Mouse (Mus musculus) fibroblast of lung, adult 2 months (primary cell): ENCODE measurements around the gene Usp34.
"Not testable (repeated sequence)": the region's sequence is repeated elsewhere in the genome, so short reads cannot be mapped to it uniquely, and the experiment has no call there.

Experiments used
- DNase-seq: peaks from one replicate; pipeline ENCODE4 v3.0.0-alpha.2; 2011; ENCODE audit warnings: low read depth

Usp34 gene

GRCm38 (mm10) chr11:23359687-23360235 lies 53.1 kb downstream of the Usp34 start:
- not testable (repeated sequence) for DNase-seq

- DNase-seq, result no peak
These were observed 55.6 kb downstream of the Usp34 start for GRCm38 (mm10) chr11:23362305-23362704.

DNA sequence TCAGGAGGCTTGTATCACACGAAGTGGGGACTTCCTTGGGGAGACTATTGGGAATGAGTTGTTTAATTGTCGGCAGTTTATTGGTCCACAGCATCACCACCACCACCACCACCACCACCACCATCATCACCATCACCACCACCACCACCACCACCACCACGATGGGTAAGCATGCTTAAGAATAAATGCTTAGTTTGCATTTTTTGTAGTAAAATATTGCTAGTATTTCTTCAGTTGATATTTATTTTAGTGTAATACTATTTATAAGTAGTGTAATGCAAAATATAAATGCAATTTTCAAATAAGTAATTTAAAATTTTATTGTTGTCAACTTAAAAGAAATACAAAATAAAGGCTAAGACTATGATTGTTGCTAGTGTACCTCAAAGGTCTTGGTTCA lies 57.7 kb downstream of the Usp34 start:
- DNase-seq, result no peak

DNA sequence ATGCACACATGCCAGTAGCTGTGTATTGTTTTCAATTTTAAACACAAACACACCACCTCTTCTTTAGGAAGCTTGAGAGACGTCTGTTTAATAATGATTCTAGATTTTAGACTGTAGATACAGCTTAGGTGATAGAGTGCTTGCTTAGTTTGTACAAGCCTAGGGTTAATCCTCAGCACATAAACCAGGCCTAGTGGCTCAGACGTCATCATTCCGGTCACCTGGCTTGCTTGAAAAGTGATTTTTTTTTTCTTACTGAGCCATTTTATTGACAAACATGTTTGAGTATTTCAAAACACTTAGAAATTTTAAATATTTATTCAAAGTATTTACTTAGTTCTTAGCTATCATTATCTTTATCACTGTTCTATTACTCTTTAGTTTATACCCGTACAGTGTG lies 65.3 kb downstream of the Usp34 start:
- DNase-seq, result no peak

DNA sequence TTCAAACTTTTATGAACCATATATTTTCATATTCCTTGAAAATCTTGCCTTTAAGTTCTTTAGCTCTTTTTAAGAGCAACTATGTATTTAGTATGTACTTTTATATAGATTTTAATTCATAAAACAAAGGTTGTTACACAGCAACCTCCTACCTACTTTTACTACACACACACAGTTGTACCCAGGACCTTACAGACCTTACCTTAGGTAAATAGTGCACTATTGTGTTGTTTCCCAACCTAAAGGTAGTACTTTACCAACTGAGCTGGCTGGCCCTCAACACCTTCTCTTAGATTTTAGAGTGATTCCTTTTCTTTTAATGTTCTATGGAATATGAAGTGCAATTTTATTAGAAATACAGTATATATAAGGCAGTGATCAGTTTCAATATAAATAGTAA lies 65.8 kb downstream of the Usp34 start:
- no peak for DNase-seq

GRCm38 (mm10) chr11:23380055-23380454 lies 73.4 kb downstream of the Usp34 start:
- no peak for DNase-seq

- DNase-seq, result no peak
These were observed 73.9 kb downstream of the Usp34 start for GRCm38 (mm10) chr11:23380595-23380994.

- no peak for DNase-seq
These were observed 76.1 kb downstream of the Usp34 start for GRCm38 (mm10) chr11:23382787-23383186.

DNA sequence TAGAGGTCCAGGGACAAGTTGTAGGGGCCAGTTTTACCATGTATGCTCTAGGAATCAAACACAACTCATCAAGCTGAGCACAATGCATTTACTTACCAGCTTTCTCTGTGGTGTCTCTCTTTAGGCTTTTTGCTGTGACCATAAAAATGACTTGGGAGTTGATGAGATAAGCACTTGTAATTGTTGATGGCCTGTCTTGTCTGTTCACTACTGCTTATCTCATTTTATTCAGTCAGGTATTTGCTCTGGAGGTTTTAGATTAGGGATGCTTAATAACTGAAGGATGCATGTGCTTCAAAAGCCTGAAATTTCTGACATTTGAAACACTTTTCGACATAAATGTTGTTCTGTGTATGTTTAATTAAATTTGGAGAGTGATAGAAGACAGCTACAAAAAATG lies 83.0 kb downstream of the Usp34 start:
- DNase-seq, result no peak

GRCm38 (mm10) chr11:23392567-23392966 lies 85.9 kb downstream of the Usp34 start:
- DNase-seq, result no peak

GRCm38 (mm10) chr11:23396608-23397007 lies 89.9 kb downstream of the Usp34 start:
- DNase-seq, result no peak

DNA sequence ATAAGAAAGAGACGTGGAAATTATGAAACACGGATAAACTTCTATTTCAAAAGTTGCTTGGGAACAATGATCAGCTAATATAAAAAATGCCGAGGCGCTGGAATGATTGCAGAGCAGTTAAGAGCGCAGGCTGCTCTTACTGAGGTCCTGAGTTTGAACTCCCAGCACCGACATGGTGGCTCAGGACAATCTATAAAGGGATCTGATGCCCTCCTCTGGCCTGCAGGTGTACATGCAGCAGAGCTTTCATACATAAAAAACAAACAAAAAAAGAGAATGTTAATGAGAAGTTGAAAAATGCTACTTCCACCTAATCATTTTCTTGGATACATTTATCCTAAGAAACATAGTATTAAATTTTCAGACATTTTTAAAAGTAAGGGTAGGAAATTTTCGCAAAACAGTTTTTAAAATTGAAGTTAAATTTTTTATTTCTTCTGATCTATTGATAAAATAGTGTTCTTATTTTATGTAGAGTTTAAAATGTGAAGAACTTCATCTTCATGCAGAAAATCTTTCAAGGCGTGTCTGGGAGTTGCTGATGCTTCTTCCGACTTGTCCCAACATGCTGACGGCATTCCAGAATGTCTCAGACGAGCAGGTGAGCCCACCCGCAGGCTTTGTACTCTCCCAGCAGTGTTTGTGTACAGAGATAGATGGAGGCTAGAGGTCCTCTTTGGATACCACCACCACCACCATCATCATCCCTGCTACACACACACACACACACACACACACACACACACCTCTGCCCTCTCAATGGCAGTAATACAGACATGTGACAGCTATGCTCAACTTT lies 94.5 kb downstream of the Usp34 start:
- DNase-seq, result peak; percentile 1

DNA sequence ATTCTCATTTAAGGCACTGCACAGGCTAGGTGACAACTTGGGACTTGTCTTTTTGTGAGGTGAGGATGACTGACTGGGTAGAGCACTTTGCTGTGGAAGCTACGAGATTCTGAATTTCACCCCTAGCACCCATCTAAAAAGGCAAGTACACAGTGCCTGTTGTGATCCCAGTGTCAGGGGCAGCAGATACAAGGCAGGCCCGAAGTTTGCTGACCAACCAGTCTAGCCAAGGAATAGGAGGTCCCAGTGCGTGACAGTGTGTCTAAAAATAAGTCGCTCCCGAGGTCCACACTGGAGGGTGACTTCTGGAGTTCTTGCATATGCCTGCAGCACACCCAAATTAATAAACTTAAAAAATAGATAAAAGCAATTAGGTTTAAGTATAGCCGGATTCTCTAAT lies 121.6 kb downstream of the Usp34 start:
- DNase-seq, result no peak

- no peak for DNase-seq
These were observed 123.3 kb downstream of the Usp34 start for GRCm38 (mm10) chr11:23430013-23430412.

GRCm38 (mm10) chr11:23436076-23436475 lies 129.4 kb downstream of the Usp34 start:
- DNase-seq, result no peak

DNA sequence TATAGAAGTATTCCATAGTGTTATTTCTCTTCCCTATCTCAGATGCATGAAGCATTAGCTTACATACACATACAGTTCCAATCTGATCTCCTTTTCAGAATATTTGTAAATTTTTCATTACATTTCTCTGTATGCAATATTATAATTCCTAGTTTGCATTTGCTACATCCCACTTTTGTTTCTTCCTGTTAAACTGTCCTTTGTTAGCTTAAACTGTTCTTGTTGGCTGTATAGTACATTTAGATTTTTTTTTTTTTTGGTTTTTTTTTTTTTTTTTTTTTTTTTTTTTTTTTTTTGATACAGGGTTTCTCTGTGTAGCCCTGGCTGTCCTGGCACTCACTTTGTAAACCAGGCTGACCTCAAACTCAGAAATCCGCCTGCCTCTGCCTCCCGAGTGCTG lies 159.2 kb downstream of the Usp34 start:
- DNase-seq, result not testable (repeated sequence)

DNA sequence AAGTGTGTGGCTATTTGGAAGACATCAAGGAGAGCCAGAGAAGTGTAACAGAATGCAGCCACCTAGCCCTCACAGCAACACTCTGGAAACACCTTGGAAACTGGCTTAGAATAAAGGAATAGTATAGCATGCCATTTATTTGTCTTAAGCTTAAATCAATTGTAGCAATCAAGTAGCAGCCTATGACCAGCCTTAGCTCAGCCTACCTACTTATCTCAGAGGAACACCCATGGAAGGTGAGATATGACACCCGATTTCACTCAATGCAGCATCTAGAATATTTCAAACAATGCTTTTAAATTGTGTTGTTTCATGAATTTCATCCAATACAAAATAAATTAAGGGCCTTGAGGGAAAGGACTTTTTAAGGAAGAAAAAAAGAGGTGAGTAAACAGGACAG lies 183.3 kb downstream of the Usp34 start:
- DNase-seq, result no peak

- DNase-seq, result no peak
These were observed 185.5 kb downstream of the Usp34 start for GRCm38 (mm10) chr11:23492048-23492790.

DNA sequence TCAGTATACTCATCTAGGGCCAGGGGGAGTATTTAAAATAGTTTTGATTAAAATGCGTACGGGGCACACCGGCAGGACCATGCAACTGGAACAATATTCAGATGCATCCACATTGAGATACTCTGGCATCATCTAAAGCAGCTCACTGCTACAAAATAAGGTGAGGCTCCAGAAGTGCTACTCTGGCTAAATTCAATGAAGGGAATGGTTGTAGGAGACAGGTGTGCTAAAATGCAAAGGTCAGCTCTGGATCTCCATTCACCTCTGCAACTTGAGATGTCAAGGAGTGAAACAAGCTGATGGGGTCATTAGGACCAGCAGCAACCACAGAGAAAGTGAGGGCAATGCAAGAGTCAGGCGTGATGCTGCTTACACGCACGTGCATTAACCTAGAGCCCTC lies 188.5 kb downstream of the Usp34 start:
- DNase-seq, result no peak

- no peak for DNase-seq
These were observed 190.0 kb downstream of the Usp34 start for GRCm38 (mm10) chr11:23496661-23497060.

GRCm38 (mm10) chr11:23497335-23497717 lies 190.6 kb downstream of the Usp34 start:
- peak; percentile 22 for DNase-seq

DNA sequence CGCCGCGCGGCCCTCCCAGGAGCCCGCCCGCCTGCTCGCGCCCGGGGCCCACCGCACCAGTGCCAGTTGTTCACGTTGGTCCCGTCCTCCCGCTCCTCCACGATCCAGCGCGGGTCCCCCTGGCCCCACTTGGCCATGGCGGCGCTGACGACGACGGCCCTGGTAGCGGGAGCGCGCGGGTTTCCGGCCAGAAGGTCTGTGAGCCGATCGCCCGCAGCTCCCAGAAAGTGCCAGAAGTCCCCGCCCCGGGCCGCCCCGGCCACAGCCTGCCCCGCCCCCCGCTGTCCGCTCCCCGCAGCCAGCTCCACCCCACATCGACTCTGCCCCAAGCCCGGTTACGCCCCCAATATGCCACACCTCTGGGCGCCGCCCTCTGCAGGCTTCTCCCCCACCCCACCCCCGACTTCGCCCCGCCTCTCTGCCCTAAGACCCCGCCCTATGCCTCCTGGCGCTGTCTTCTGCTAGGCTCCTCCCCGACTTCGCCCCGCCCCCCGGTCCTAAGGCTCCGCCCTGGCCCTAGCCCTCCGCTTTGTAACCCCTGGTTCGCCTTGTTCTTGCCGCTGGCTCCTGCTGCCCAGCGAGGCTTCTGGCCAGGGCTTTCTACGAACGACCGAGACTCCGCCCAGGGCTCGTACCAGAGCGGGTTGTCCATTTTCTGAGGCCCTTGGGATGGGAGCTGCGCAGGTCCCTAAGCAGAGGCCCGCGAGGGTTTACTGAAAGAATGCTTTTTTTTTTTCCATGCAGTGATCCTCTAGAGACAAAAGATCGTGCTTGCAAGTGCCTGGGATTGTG lies 191.2 kb downstream of the Usp34 start, which contains the start of gene Ahsa2:
Gene Ahsa2 (minus strand): TSS at position 313 of the 792 bp plus-strand sequence.
- DNase-seq, result peak; percentile 75
